Mouse (Mus musculus) lung, embryonic 16.5 days (tissue): ENCODE measurements around the gene Rasa2. TPM values are rescaled to one million over a fixed set of nuclear protein-coding genes. Genes with fewer than 3 reads are reported as not detected.
A peak's percentile ranks its signal among the peaks of the same experiment; 100 is the strongest.

Source experiments
- ATAC-seq: fragments of 200-750 bp; cut with Nextera tagmentation; 2 replicates; pipeline ENCODE4 v1.8.0; 2017; ENCODE audit warnings: low read depth, mild to moderate bottlenecking, moderate library complexity
- H3K27ac ChIP-seq: fragments of 300-500 bp; sonication (generic); 2 replicates; pipeline ENCODE4 v1.5.1; 2014; ENCODE audit warnings: mild to moderate bottlenecking, control low read depth, low read length
- H3K27me3 ChIP-seq: fragments of 300-500 bp; sonication (generic); 2 replicates; pipeline ENCODE4 v1.6.1; 2014; ENCODE audit warnings: low read depth, low read length, mixed read lengths; ENCODE audit not compliant: control insufficient read depth, insufficient read depth
- H3K36me3 ChIP-seq: fragments of 300-500 bp; sonication (generic); 2 replicates; pipeline ENCODE4 v1.6.1; 2014; ENCODE audit warnings: low read length; ENCODE audit not compliant: control insufficient read depth, insufficient read depth
- H3K4me1 ChIP-seq: fragments of 300-500 bp; sonication (generic); replicated peaks from 2 replicates; pipeline ENCODE4 v1.6.1; 2014; ENCODE audit warnings: low read length, mixed read lengths; ENCODE audit not compliant: control insufficient read depth, insufficient read depth
- H3K4me2 ChIP-seq: fragments of 300-500 bp; sonication (generic); 2 replicates; pipeline ENCODE4 v1.6.1; 2014; ENCODE audit warnings: low read depth, low read length, control low read depth
- H3K4me3 ChIP-seq: fragments of 300-500 bp; sonication (generic); 2 replicates; pipeline ENCODE4 v1.5.1; 2014; ENCODE audit warnings: mild to moderate bottlenecking, low read length, control low read depth
- H3K9ac ChIP-seq: fragments of 300-500 bp; sonication (generic); 2 replicates; pipeline ENCODE4 v1.6.1; 2014; ENCODE audit warnings: low read length, control low read depth
- H3K9me3 ChIP-seq: fragments of 300-500 bp; sonication (generic); 2 replicates; pipeline ENCODE4 v1.6.1; 2016; ENCODE audit warnings: low read length; ENCODE audit not compliant: control insufficient read depth
- WGBS: fragments of 180-500 bp; shearing (Covaris S2); extraction: QIAGEN DNeasy Blood & Tissue Kit; methylation state at CpG from one replicate; pipeline ENCODE4 v1.1.7; 2014; 5-methylcytosine and 5-hydroxymethylcytosine counted together
- polyA plus RNA-seq: library from polyadenylated mRNA; unstranded; fragments of >200 nt; fragmentation: Nextera tagmentation; extraction: Ambion mirVana; gene quantifications from 2 replicates; pipeline ENCODE4 v1.2.1, GENCODE M21; 2015

The Rasa2 gene
- polyA plus RNA-seq, 1 experiment from 2014 or later, result 18.9 TPM

GRCm38 (mm10) chr9:96633771-96634170 lies 2.4 kb upstream of the Rasa2 start:
- WGBS, result 76% methylated on average over 2 of the region's 2 CpGs
- no peak overlapping the region for H3K4me2 ChIP-seq
- H3K4me3 ChIP-seq, result no peak overlapping the region
- no peaks in the 10 kb centered on the region for H3K9me3 ChIP-seq
- ATAC-seq, result no peak
- no peaks in the 10 kb centered on the region for H3K36me3 ChIP-seq
- H3K9ac ChIP-seq, result no peak overlapping the region
- peaks cover 5% of the 10 kb centered on the region for H3K4me1 ChIP-seq
- no peak overlapping the region for H3K27ac ChIP-seq
- no peaks in the 10 kb centered on the region for H3K27me3 ChIP-seq

GRCm38 (mm10) chr9:96632756-96633155 lies 1.3 kb upstream of the Rasa2 start:
- Histone ChIP-seq H3K9me3 (no peaks in the 10 kb centered on the region), H3K9ac (no peak overlapping the region), H3K27me3 (no peaks in the 10 kb centered on the region), H3K4me1 (peaks cover 8% of the 10 kb centered on the region), H3K4me2 (no peak overlapping the region), H3K4me3 (no peak overlapping the region), H3K27ac (no peak overlapping the region), H3K36me3 (no peaks in the 10 kb centered on the region)
- WGBS, result 60% methylated on average over 7 of the region's 7 CpGs
- no peak for ATAC-seq

GRCm38 (mm10) chr9:96632073-96632690 lies 765 bp upstream of the Rasa2 start:
- Histone ChIP-seq H3K4me1 (peaks cover 12% of the 10 kb centered on the region), H3K4me2 (peak overlapping the region; percentile 85), H3K36me3 (no peaks in the 10 kb centered on the region), H3K9ac (peak overlapping the region; percentile 97), H3K4me3 (peak overlapping the region; percentile 93), H3K27me3 (no peaks in the 10 kb centered on the region), H3K27ac (no peak overlapping the region), H3K9me3 (no peaks in the 10 kb centered on the region)
- ATAC-seq, result no peak
- WGBS, result 48% methylated on average over 6 of the region's 6 CpGs

- H3K27ac ChIP-seq, result peak overlapping the region; percentile 98
- H3K27me3 ChIP-seq, result no peaks in the 10 kb centered on the region
- peak; percentile 89 for ATAC-seq
- peaks cover 12% of the 10 kb centered on the region for H3K4me1 ChIP-seq
- no peaks in the 10 kb centered on the region for H3K9me3 ChIP-seq
- peak overlapping the region; percentile 85 for H3K4me2 ChIP-seq
- WGBS, result 0% methylated on average over 74 of the region's 105 CpGs
- H3K36me3 ChIP-seq, result no peaks in the 10 kb centered on the region
- peak overlapping the region; percentile 97 for H3K9ac ChIP-seq
- H3K4me3 ChIP-seq, result peak overlapping the region; percentile 93
Observed at GRCm38 (mm10) chr9:96630571-96631388, 637 bp downstream of the Rasa2 start.

GRCm38 (mm10) chr9:96629151-96629550 lies 2.3 kb downstream of the Rasa2 start:
- Histone ChIP-seq H3K9ac (no peak overlapping the region), H3K27me3 (no peaks in the 10 kb centered on the region), H3K4me3 (no peak overlapping the region), H3K27ac (no peak overlapping the region), H3K9me3 (no peaks in the 10 kb centered on the region), H3K4me1 (peaks cover 12% of the 10 kb centered on the region), H3K4me2 (no peak overlapping the region), H3K36me3 (no peaks in the 10 kb centered on the region)
- no peak for ATAC-seq
- 60% methylated on average over 4 of the region's 4 CpGs for WGBS

GRCm38 (mm10) chr9:96627557-96628085 lies 3.8 kb downstream of the Rasa2 start:
- WGBS, result 20% methylated on average over 5 of the region's 5 CpGs
- Histone ChIP-seq H3K36me3 (no peaks in the 10 kb centered on the region), H3K9ac (no peak overlapping the region), H3K27ac (no peak overlapping the region), H3K4me1 (peaks cover 12% of the 10 kb centered on the region), H3K9me3 (no peaks in the 10 kb centered on the region), H3K27me3 (no peaks in the 10 kb centered on the region), H3K4me3 (no peak overlapping the region), H3K4me2 (no peak overlapping the region)
- ATAC-seq, result no peak

GRCm38 (mm10) chr9:96627042-96627441 lies 4.4 kb downstream of the Rasa2 start:
- no peak overlapping the region for H3K4me3 ChIP-seq
- peaks cover 9% of the 10 kb centered on the region for H3K4me1 ChIP-seq
- H3K36me3 ChIP-seq, result no peaks in the 10 kb centered on the region
- no peak overlapping the region for H3K27ac ChIP-seq
- no peak overlapping the region for H3K4me2 ChIP-seq
- no peak overlapping the region for H3K9ac ChIP-seq
- ATAC-seq, result no peak
- no peaks in the 10 kb centered on the region for H3K9me3 ChIP-seq
- WGBS, result 54% methylated on average over 1 of the region's 1 CpGs
- H3K27me3 ChIP-seq, result no peaks in the 10 kb centered on the region

- WGBS, result 69% methylated on average over 4 of the region's 4 CpGs
- Histone ChIP-seq H3K27ac (no peak overlapping the region), H3K4me2 (no peak overlapping the region), H3K27me3 (no peaks in the 10 kb centered on the region), H3K36me3 (no peaks in the 10 kb centered on the region), H3K9me3 (no peaks in the 10 kb centered on the region), H3K9ac (no peak overlapping the region), H3K4me3 (no peak overlapping the region), H3K4me1 (no peaks in the 10 kb centered on the region)
- ATAC-seq, result no peak
Observed at GRCm38 (mm10) chr9:96618448-96619176, 12.8 kb downstream of the Rasa2 start.

GRCm38 (mm10) chr9:96612297-96612696 lies 19.1 kb downstream of the Rasa2 start:
- Histone ChIP-seq H3K9ac (no peak overlapping the region), H3K36me3 (peaks cover 12% of the 10 kb centered on the region), H3K4me3 (no peak overlapping the region), H3K27ac (no peak overlapping the region), H3K27me3 (no peaks in the 10 kb centered on the region), H3K4me2 (no peak overlapping the region), H3K4me1 (no peaks in the 10 kb centered on the region), H3K9me3 (0 out of 2 replicates have a peak, but pooled peaks cover 3% of the 10 kb centered on the region)
- ATAC-seq, result no peak
- 80% methylated on average over 3 of the region's 3 CpGs for WGBS
